Mouse (Mus musculus) olfactory bulb, adult 2 months (tissue): ENCODE results near the gene Elf2.

Experiments used
- CTCF ChIP-seq: fragments of 200-500 bp; IDR thresholded peaks from 2 replicates; pipeline ENCODE4 v1.5.1; 2012; ENCODE audit warnings: low read depth, mild to moderate bottlenecking, low read length, moderate library complexity; ENCODE audit not compliant: insufficient read depth
- POLR2A ChIP-seq: fragments of 200-500 bp; IDR thresholded peaks from 2 replicates; pipeline ENCODE4 v1.6.1; 2012; ENCODE audit warnings: mild to moderate bottlenecking, low read depth, low read length, moderate library complexity; ENCODE audit not compliant: insufficient read depth

DNA sequence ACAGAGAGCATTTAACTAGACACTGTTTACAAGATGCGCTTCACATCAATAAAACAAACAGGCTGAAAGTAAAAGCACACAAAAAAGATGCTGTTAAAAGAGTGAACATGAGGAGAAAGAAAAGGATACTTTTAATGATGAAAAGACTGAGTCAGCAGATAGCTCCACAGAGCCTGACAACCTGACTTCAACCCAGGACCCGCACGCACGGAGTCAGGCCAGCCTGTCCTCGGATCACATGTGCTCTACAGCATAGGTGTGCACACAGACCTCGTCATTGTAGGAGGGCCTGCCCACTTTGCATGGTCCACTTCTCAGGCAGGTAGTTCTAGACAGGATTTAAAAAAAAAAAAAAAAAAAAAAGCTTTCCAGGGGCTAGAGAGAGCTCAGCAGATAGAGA is 6.5 kb downstream of the Elf2 start:
- TF ChIP-seq CTCF (no peak), POLR2A (no peak)
